Mouse (Mus musculus) adrenal gland, postnatal 25 days (tissue): ENCODE measurements around the gene Stat4. TPM values are rescaled to one million over a fixed set of nuclear protein-coding genes. Genes with fewer than 3 reads are reported as not detected.
"Not testable (repeated sequence)": the region's sequence is repeated elsewhere in the genome, so short reads cannot be mapped to it uniquely, and the experiment has no call there.

Experiments used
- DNase-seq: peaks from one replicate; pipeline ENCODE4 v3.0.0; 2021; ENCODE audit warnings: mixed read lengths
- total RNA-seq: library from RNA; stranded (reverse); gene quantifications from 2 replicates; pipeline ENCODE4 v1.2.3, GENCODE M21; 2021

The Stat4 gene
- total RNA-seq, 1 experiment from 2014 or later, result 0.12 TPM

GRCm38 (mm10) chr1:52034816-52035752 lies 48.1 kb downstream of the Stat4 start:
- no peak for DNase-seq

GRCm38 (mm10) chr1:52039151-52039550 lies 52.2 kb downstream of the Stat4 start:
- peak; percentile 11 for DNase-seq

DNA sequence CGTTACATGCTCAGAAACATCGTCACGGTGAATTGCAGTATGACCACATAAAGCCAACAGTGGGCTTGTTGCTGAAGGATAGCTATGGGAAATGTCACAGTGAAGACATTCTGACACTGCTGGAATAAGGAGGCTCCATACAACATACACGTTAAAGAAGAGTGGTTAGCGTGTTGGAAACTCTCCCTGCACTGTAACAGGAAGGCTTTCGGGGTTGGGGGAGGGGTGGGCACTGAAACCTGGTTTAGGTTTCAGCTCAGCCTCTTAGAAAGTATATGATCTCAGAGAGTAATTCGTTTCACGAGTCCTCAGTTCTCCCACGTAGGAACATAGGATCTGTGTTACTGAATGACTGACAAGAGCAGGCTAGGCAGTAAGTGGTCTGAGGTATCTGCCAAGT lies 52.7 kb downstream of the Stat4 start:
- no peak for DNase-seq

DNA sequence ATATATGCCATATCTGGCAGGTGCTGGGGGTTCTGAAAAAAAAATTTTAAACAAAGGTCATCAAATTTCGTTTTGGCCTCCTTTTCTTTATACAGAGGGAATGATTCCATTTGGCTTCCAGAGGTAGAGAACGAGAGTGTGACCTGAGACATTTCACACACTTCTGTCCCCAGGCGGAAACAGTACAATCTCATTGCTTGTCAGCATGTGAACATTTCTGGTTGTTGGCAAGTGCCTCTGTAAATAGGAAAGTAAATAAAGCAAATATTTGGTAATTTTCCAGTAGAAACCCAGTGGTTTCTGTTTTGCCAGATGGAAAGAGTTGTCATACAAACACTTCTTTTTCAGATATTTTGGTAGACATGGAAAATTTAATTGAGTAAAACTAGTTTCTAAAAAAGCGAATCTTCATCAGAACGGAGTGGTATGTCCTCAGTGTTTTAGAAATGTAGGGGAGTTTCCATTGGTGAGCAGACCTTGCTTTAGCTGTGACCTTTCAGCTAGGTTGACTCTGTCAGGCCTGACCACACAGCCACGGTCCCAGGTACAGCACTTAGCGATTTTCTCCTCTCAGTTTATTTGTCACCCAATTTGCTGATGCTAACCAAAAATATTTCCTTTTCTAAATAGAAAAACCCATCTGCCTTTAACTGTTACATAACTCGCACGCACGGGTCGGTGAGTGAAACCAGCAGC lies 53.6 kb downstream of the Stat4 start:
- no peak for DNase-seq

DNA sequence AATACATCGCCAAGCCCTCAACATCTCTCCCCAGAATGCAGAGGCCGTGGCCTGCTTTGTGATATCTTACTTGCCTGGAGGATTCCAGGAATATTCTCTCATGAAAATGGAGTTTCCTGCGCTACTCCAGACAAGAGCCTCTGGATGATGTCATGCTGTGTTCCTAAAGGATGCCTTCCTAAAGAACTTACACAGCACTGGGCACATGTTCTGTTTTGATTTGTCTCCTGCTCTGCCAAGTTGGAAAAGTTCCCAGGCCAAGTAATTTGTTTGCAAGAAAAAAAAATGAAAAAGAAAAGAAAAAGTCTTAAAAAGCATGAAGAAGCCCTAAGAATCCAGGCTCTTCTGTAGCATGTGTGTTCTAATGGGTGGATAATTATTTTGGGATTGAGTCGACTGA lies 56.2 kb downstream of the Stat4 start:
- DNase-seq, result no peak

DNA sequence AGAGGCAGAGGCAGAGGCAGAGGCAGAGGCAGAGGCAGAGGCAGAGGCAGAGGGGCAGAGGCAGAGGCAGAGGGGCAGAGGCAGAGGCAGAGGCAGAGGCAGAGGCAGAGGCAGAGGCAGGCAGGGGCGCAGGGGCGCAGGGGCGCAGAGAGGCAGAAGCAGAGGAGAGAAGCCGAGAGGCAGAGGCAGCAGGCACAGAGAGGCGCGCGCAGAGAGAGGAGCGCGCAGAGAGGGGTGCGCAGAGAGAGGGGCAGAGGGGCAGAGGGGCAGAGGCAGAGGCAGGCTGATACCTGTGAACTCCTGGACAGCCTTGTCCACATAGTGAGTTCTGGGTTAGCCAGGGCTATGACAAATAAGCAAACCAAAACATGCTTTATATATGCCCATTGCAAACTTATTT lies 59.9 kb downstream of the Stat4 start:
- DNase-seq, result not testable (repeated sequence)

DNA sequence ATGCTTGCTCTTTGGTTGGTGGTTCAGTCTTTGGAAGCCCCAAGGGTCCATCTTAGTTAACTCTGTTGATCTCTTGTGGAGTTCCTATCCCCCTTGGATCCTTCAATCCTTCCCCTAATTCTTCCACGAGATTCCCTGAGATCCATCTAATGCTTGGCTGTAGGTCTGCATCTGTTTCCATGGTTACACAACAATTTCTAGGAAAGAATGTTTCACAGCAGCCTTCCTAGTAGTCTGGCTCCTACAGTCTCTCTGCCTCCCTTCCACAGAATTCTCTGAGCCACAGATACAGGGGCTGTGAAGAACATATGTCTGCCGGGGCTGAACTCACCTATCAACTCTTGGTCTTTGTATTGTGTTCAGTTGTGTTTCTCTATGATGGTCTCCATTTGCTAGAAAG lies 61.8 kb downstream of the Stat4 start:
- DNase-seq, result no peak

GRCm38 (mm10) chr1:52049827-52050226 lies 62.9 kb downstream of the Stat4 start:
- no peak for DNase-seq

GRCm38 (mm10) chr1:52051542-52051941 lies 64.6 kb downstream of the Stat4 start:
- no peak for DNase-seq

DNA sequence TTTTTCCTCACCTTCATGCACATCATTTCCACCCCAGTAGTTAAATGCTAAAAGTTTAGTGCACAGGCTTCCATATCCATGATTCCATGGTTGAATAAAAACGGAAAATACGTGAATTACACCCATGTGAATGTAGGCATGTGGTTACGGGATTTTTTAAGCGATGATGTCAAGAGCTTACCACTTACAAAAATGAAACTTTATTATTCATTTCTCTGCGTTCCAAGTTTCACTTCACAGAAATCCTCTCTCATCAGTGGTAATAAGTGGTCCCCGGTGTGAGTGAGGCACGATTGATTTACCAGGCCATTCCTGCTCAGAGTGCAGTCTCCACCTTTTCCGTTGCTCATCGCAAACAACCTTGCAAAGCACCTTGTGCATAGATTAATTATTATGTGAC lies 66.0 kb downstream of the Stat4 start:
- DNase-seq, result no peak

DNA sequence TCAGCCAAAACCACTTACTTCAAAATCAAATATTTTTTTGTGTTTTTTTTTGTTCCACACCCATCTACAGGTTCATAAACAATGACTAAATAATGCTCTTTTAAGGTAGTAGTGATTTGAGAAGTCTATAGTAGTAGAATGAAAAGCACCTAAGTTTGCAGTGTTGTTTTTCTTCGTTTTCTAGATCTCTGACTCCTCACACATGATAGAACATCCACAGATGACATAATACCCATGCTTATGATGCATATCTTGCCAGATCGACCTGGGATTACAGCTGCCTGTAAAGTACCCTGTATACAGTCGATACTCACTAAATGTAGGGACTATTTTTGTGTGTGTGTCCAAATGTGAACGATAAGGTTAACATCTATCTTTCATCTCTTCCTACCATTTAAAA lies 69.0 kb downstream of the Stat4 start:
- DNase-seq, result no peak

GRCm38 (mm10) chr1:52057153-52057552 lies 70.2 kb downstream of the Stat4 start:
- DNase-seq, result no peak

GRCm38 (mm10) chr1:52066276-52066675 lies 79.3 kb downstream of the Stat4 start:
- no peak for DNase-seq

GRCm38 (mm10) chr1:52066694-52067093 lies 79.7 kb downstream of the Stat4 start:
- no peak for DNase-seq

- no peak for DNase-seq
These were observed 92.9 kb downstream of the Stat4 start for GRCm38 (mm10) chr1:52079724-52080367.

DNA sequence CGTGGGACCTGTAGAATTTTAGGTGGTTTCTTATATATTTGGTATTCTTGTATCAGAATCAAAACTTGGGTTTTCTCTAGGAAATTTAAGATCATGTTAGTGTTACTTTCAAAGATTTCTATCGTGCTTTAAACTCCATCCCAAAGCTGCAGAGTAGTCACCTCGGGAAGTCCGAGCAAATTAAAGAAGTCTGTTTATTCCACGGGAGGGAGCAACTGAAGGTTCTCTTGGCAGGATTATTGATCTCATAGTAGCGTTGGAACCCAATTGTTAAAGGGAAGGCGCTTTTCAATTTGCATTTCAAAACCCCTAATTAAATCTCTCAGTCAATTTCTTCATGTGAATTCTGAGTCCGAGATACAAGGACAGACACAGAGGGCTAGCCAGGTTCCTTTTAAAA lies 93.4 kb downstream of the Stat4 start:
- no peak for DNase-seq

DNA sequence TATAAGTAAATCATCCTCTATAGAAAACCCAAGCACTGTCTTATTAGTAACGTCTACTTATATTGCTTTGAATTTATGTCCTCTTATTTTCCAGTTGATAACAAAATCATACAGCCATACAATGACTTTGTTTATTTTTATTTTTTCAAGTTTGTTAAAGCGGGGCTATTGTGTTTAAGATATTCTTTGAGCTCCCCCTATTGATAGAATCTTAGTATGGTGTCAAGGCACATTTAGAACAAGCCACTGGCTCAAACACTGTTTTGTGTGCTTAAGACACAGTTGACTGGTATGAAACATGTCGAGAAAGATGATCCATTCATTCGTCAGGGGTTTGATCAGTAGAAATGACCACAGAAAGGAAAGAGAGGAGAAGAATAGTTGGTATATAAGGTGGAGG lies 99.3 kb downstream of the Stat4 start:
- no peak for DNase-seq

DNA sequence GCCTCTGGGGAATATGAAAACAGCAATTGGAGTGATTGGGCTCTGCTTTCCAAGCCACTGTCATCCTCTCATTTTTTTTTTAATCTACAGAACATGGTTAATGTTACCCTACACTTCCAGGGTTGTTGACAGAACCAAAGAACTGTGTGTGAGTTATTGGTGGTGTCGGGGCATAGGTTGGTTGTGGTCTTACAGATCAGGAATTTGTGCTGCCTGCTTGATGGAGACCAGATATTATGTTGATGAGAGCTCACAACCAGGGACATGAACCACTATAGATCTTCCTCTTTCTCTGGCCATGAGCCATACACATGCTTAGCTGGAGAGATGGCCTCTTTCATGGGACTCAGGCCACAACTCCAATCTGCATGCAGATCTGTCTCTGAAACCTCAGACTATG lies 100.2 kb downstream of the Stat4 start:
- no peak for DNase-seq

GRCm38 (mm10) chr1:52088634-52089033 lies 101.7 kb downstream of the Stat4 start:
- DNase-seq, result no peak

GRCm38 (mm10) chr1:52098618-52099232 lies 111.8 kb downstream of the Stat4 start:
- no peak for DNase-seq

- DNase-seq, result peak; percentile 12
These were observed 113.5 kb downstream of the Stat4 start for GRCm38 (mm10) chr1:52100496-52100895.

- no peak for DNase-seq
These were observed 115.8 kb downstream of the Stat4 start for GRCm38 (mm10) chr1:52102795-52103194.

- no peak for DNase-seq
These were observed 120.3 kb downstream of the Stat4 start for GRCm38 (mm10) chr1:52107206-52107605.
